In the genomic region with DNA sequence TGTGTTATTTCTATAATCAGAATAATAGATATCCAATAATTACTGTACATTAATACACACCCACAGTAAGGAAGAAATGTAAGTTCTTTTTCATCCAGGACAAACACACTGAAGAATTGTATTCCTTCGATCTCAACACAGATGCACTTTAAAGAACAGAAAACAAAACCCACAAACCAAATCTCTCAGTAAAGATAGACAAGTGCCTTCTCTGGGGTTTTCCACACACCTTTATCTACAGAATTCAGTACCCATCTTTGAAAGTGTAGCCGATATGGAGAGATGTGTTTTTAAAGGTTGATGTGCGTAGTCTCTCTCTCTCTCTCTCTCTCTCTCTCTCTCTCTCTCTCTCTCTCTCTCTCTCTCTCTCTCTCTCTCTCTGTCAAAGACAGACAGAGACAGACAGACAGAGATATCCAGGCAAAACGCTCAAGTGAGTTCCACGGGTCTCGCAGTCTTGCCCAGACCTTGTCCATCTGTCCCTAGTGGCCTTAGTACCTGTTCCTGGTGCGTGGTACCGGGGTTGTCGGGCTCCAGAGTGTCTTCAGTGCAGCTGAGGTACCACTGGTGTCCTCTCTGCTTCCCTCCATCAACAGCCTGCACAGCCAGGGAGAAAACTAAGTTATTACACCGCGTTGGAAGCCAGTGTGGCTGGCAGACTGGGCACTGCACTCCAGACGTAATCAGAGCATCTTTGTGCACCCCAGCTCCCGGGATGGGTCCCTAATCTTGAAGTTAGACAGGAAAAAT, we compare ENCODE assay signal across 8 mouse cellular contexts. TPM values are rescaled to one million over a fixed set of nuclear protein-coding genes. Genes with fewer than 3 reads are reported as not detected.
DNase-seq lines count a peak whose midpoint lies in the region; ATAC-seq and TF ChIP-seq lines count a peak whose summit lies in the region.

No protein-coding gene starts in this region.

- peaks cover 41% of the 10 kb centered on the region for H3K27me3 ChIP-seq in heart, postnatal 0 days (ENCODE audit: control insufficient read depth, insufficient read depth, low read length)
- peaks cover 50% of the 10 kb centered on the region for H3K27me3 ChIP-seq in liver, embryonic 13.5 days

- no peak overlapping the region for H3K9ac ChIP-seq in heart, postnatal 0 days (replicated peaks; ENCODE audit: low read depth, low read length)
- no peak overlapping the region for H3K9ac ChIP-seq in liver, embryonic 13.5 days

- no peaks in the 10 kb centered on the region for H3K9me3 ChIP-seq in heart, postnatal 0 days (replicated peaks; ENCODE audit: control insufficient read depth, low read length)
- no peaks in the 10 kb centered on the region for H3K9me3 ChIP-seq in liver, embryonic 13.5 days (replicated peaks)

- WGBS in heart, postnatal 0 days: 42% methylated on average over 13 of the region's 13 CpGs
- 37% methylated on average over 13 of the region's 13 CpGs for WGBS in liver, embryonic 13.5 days (ENCODE audit: insufficient replicate concordance)

- H3K4me2 ChIP-seq in heart, postnatal 0 days (ENCODE audit: low read depth, low read length): peak overlapping the region; percentile 87
- peak overlapping the region; percentile 71; the same call in 1 of the 2 replicates for H3K4me2 ChIP-seq in liver, embryonic 13.5 days

- no peaks in the 10 kb centered on the region for H3K36me3 ChIP-seq in heart, postnatal 0 days (replicated peaks; ENCODE audit: control insufficient read depth, insufficient read depth, low read length)
- no peaks in the 10 kb centered on the region for H3K36me3 ChIP-seq in liver, embryonic 13.5 days

- ATAC-seq in frontal cortex, adult (ENCODE audit: low TSS enrichment): peak; percentile 36; the same call in 1 of the 2 replicates
- ATAC-seq in CD4-positive, CD25-positive, alpha-beta regulatory T cell, adult 4 months: peak; percentile 30
- no peak for ATAC-seq in heart, postnatal 0 days (ENCODE audit: insufficient read depth, low read depth)
- no peak for ATAC-seq in liver, embryonic 13.5 days (ENCODE audit: low read depth)

- DNase-seq in frontal cortex, postnatal 36 days (ENCODE audit: low spot score in 2 of 2): no peak
- DNase-seq in heart, postnatal 0 days (ENCODE audit: low spot score): no peak
- DNase-seq in liver, embryonic 13.5 days: no peak
- no peak for DNase-seq in cerebellum, adult 9-11 months
- DNase-seq in frontal cortex, adult 2 months (ENCODE audit: extremely low spot score in 1 of 2, low spot score in 1 of 2): no peak
- DNase-seq in urinary bladder, postnatal 25 days (ENCODE audit: low spot score): no peak

- H3K27ac ChIP-seq in heart, postnatal 0 days (ENCODE audit: low read depth): no peak overlapping the region
- no peak overlapping the region for H3K27ac ChIP-seq in liver, embryonic 13.5 days

- peaks cover 6% of the 10 kb centered on the region; the same call in 1 of the 2 replicates for H3K4me1 ChIP-seq in heart, postnatal 0 days (ENCODE audit: control insufficient read depth, insufficient read depth)
- peaks cover 5% of the 10 kb centered on the region for H3K4me1 ChIP-seq in liver, embryonic 13.5 days (replicated peaks)

- H3K4me3 ChIP-seq in heart, postnatal 0 days (ENCODE audit: low read depth, low read length): peak overlapping the region; percentile 62
- H3K4me3 ChIP-seq in liver, embryonic 13.5 days (replicated peaks): peak overlapping the region; percentile 54; the same call in 1 of the 2 replicates

- no peak for TF ChIP-seq CTCF in heart, postnatal 0 days (IDR thresholded peaks at IDR 0.05; ENCODE audit: low read depth)

- TF ChIP-seq EP300 in heart, postnatal 0 days (IDR thresholded peaks at IDR 0.05; ENCODE audit: low read depth): no peak

RNA-seq across cellular contexts. Expression of a gene that starts 1.4 kb away (rescaled TPM):
- 10 to 100 TPM; 12.8 to 14.6 TPM for polyA plus RNA-seq in CD4-positive, CD25-positive, alpha-beta regulatory T cell, adult 4 months (2017; shearing (Covaris generic))
- total RNA-seq in heart, postnatal 0 days (2014; rRNA removed; ENCODE audit: low replicate concordance): 0.89 and 9.1 TPM in 2 replicates
- 0.47 and 0.70 TPM in 2 replicates for polyA plus RNA-seq in heart, postnatal 0 days (2015; fragmentation: Nextera tagmentation; extraction: Ambion mirVana)
- polyA plus RNA-seq in liver, embryonic 13.5 days (2015; fragmentation: Nextera tagmentation; extraction: Ambion mirVana): 0.09 TPM in 1 of 2 replicates, not detected in the other
- 1.2 and 1.3 TPM in 2 replicates for polyA plus RNA-seq in frontal cortex, adult 2 months (2012; rRNA removed)

Comparison
In these comparisons a context has a peak if more than half of its experiments do, and no peak if none do; other contexts are left out.
1. ATAC-seq: peak in frontal cortex, adult (single experiment) and CD4-positive, CD25-positive, alpha-beta regulatory T cell, adult 4 months (single experiment); none in heart, postnatal 0 days (single experiment) and liver, embryonic 13.5 days (single experiment).